Mouse (Mus musculus): ENCODE results near the gene Gm7534. TPM values are rescaled to one million over a fixed set of nuclear protein-coding genes. Genes with fewer than 3 reads are reported as not detected.

The Gm7534 gene
- total RNA-seq, 1 experiment, result not detected

- TF ChIP-seq ZNF384 (IDR thresholded peaks at IDR 0.05; ENCODE audit: low read depth, low read length) (no peak), MAFK (IDR thresholded peaks at IDR 0.05; ENCODE audit: insufficient read depth, low read depth, low read length) (no peak), CHD2 (IDR thresholded peaks at IDR 0.05; ENCODE audit: low read depth, low read length) (no peak), ZC3H11A (IDR thresholded peaks at IDR 0.05; ENCODE audit: borderline replicate concordance, low read depth, low read length) (no peak), HCFC1 (IDR thresholded peaks at IDR 0.05; ENCODE audit: borderline replicate concordance, insufficient read depth, low read length) (no peak)
- peak overlapping the region; percentile 56 to 65 for H3K4me3 ChIP-seq (ENCODE audit: insufficient read depth in 1 of 2, low read depth in 1 of 2, low read length in 2 of 2, poor library complexity in 1 of 2, severe bottlenecking in 1 of 2)
- H3K4me1 ChIP-seq (ENCODE audit: control insufficient read depth in 2 of 2, insufficient read depth in 2 of 2, low read length in 2 of 2, poor library complexity in 1 of 2), result peaks cover 2 to 9% of the 10 kb centered on the region in 2 experiments; a peak in 1 of 4 replicates
- no peaks in the 10 kb centered on the region for H3K9me3 ChIP-seq (ENCODE audit: control insufficient read depth, insufficient read depth, low read depth, low read length)
- in situ Hi-C loops (cut with MboI; ENCODE audit: low sequenced_read_pairs in 2 of 2, unreplicated experiment in 2 of 2), result no loop called here
- H3K36me3 ChIP-seq (ENCODE audit: control insufficient read depth, insufficient read depth, low read length, poor library complexity, severe bottlenecking), result no peaks in the 10 kb centered on the region
- 0 out of 2 replicates have a peak overlapping the region, but pooled peaks have one; percentile 29 for H3K9ac ChIP-seq (ENCODE audit: insufficient read depth, low read depth, low read length, poor library complexity, severe bottlenecking)
- DNase-seq (ENCODE audit: low read depth, low spot score), result no peak
- no peak overlapping the region for H3K27ac ChIP-seq (ENCODE audit: insufficient read depth, low read depth, low read length, poor library complexity, severe bottlenecking)
Measured at GRCm38 (mm10) chr4:134237582-134238278, 34.9 kb upstream of the Gm7534 start.

DNA sequence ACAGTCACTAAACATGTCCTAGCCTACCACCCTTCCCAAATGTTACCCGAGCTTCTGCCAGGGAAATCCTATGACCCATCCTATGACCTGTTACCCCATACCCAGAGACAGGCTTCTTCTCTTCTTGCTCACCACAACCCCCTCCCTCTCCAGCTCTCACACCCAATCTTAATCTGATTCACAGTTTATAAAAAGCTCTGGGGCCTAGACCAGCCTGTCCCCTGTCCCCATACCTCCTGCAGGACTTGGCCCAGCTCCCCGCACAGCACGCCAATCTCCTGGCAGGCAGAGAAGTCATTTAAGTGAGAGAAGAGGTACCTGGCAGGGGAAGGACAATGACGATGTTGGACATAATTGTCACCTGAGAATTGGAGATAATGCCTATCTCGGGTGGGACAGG is 32.1 kb upstream of the Gm7534 start:
- TF ChIP-seq MAFK (IDR thresholded peaks at IDR 0.05; ENCODE audit: insufficient read depth, low read depth, low read length) (no peak), ZNF384 (IDR thresholded peaks at IDR 0.05; ENCODE audit: low read depth, low read length) (no peak), ZC3H11A (IDR thresholded peaks at IDR 0.05; ENCODE audit: borderline replicate concordance, low read depth, low read length) (no peak), CHD2 (IDR thresholded peaks at IDR 0.05; ENCODE audit: low read depth, low read length) (no peak), HCFC1 (IDR thresholded peaks at IDR 0.05; ENCODE audit: borderline replicate concordance, insufficient read depth, low read length) (no peak)
- Histone ChIP-seq H3K9ac (ENCODE audit: insufficient read depth, low read depth, low read length, poor library complexity, severe bottlenecking) (no peak overlapping the region), H3K9me3 (ENCODE audit: control insufficient read depth, insufficient read depth, low read depth, low read length) (no peaks in the 10 kb centered on the region), H3K4me1 (ENCODE audit: control insufficient read depth in 2 of 2, insufficient read depth in 2 of 2, low read length in 2 of 2, poor library complexity in 1 of 2) (peaks cover 2 to 12% of the 10 kb centered on the region in 2 experiments; a peak in 1 of 4 replicates), H3K36me3 (ENCODE audit: control insufficient read depth, insufficient read depth, low read length, poor library complexity, severe bottlenecking) (no peaks in the 10 kb centered on the region), H3K27ac (ENCODE audit: insufficient read depth, low read depth, low read length, poor library complexity, severe bottlenecking) (no peak overlapping the region), H3K4me3 (ENCODE audit: insufficient read depth in 1 of 2, low read depth in 1 of 2, low read length in 2 of 2, poor library complexity in 1 of 2, severe bottlenecking in 1 of 2) (no peak overlapping the region)
- in situ Hi-C loops (cut with MboI; ENCODE audit: low sequenced_read_pairs in 2 of 2, unreplicated experiment in 2 of 2), result no loop called here
- DNase-seq (ENCODE audit: low read depth, low spot score), result no peak

DNA sequence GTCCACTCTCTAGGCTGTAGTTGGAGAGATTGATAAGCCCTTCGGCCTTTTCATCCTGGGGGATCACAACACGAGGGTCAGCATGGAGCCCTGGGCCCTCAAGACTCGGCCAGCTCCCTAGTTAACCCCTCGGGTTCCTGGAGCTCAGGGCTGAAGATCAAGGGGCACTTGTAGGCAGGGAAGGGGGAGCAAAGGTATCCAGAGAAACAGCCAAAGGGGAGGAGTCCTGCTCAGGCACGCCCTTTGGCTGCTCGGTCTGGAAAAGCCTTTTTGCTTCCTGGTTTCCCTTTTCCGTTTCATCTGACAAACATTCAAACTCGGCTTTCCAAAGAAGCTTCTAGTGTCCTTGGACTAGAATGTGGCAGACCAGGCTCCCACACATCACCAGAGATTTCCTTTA is 27.6 kb upstream of the Gm7534 start:
- Histone ChIP-seq H3K27ac (ENCODE audit: insufficient read depth, low read depth, low read length, poor library complexity, severe bottlenecking) (no peak overlapping the region), H3K9ac (ENCODE audit: insufficient read depth, low read depth, low read length, poor library complexity, severe bottlenecking) (no peak overlapping the region), H3K9me3 (ENCODE audit: control insufficient read depth, insufficient read depth, low read depth, low read length) (no peaks in the 10 kb centered on the region), H3K36me3 (ENCODE audit: control insufficient read depth, insufficient read depth, low read length, poor library complexity, severe bottlenecking) (no peaks in the 10 kb centered on the region), H3K4me1 (ENCODE audit: control insufficient read depth in 2 of 2, insufficient read depth in 2 of 2, low read length in 2 of 2, poor library complexity in 1 of 2) (peaks cover 0 to 3% of the 10 kb centered on the region in 2 experiments; a peak in 1 of 4 replicates), H3K4me3 (ENCODE audit: insufficient read depth in 1 of 2, low read depth in 1 of 2, low read length in 2 of 2, poor library complexity in 1 of 2, severe bottlenecking in 1 of 2) (no peak overlapping the region)
- DNase-seq (ENCODE audit: low read depth, low spot score), result no peak
- in situ Hi-C loops (cut with MboI; ENCODE audit: low sequenced_read_pairs in 2 of 2, unreplicated experiment in 2 of 2), result no loop called here
- TF ChIP-seq ZC3H11A (IDR thresholded peaks at IDR 0.05; ENCODE audit: borderline replicate concordance, low read depth, low read length) (no peak), MAFK (IDR thresholded peaks at IDR 0.05; ENCODE audit: insufficient read depth, low read depth, low read length) (no peak), CHD2 (IDR thresholded peaks at IDR 0.05; ENCODE audit: low read depth, low read length) (no peak)

DNA sequence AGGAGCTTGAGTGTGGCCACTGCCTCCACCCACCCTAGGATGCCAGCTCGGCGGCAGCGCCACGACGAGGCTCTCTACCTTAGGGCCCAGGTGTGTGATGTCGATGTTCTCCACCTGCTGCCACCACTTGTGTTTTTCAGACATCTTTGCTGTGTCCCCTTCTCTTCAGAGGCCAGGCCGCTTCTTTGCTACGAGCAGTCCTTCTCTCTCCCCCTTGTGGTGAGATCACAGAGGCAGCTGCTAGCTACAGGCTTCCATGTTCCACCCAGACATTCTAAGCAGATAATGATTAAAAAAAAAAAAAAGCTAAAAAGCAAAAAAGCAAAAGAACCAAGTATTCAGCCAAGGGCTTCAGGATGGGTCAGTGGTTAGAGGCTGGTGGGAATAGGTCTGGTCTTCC is 24.4 kb upstream of the Gm7534 start, which contains the start of gene Catsper4:
Gene Catsper4 (minus strand): TSS at position 190 of the 400 bp plus-strand sequence.
- Histone ChIP-seq H3K4me3 (ENCODE audit: insufficient read depth in 1 of 2, low read depth in 1 of 2, low read length in 2 of 2, poor library complexity in 1 of 2, severe bottlenecking in 1 of 2) (no peak within 1 kb of the TSS), H3K27ac (ENCODE audit: insufficient read depth, low read depth, low read length, poor library complexity, severe bottlenecking) (no peak within 1 kb of the TSS), H3K36me3 (ENCODE audit: control insufficient read depth, insufficient read depth, low read length, poor library complexity, severe bottlenecking) (no peaks in the 10 kb centered on the region), H3K9me3 (ENCODE audit: control insufficient read depth, insufficient read depth, low read depth, low read length) (no peaks in the 10 kb centered on the region), H3K9ac (ENCODE audit: insufficient read depth, low read depth, low read length, poor library complexity, severe bottlenecking) (no peak within 1 kb of the TSS), H3K4me1 (ENCODE audit: control insufficient read depth in 2 of 2, insufficient read depth in 2 of 2, low read length in 2 of 2, poor library complexity in 1 of 2) (peaks cover 0 to 3% of the 10 kb centered on the region in 2 experiments; a peak in 1 of 4 replicates)
- no peak for TF ChIP-seq ZC3H11A (IDR thresholded peaks at IDR 0.05; ENCODE audit: borderline replicate concordance, low read depth, low read length)
- no peak for TF ChIP-seq ZNF384 (IDR thresholded peaks at IDR 0.05; ENCODE audit: low read depth, low read length)
- no peak for DNase-seq (ENCODE audit: low read depth, low spot score)
- in situ Hi-C loops (cut with MboI; ENCODE audit: low sequenced_read_pairs in 2 of 2, unreplicated experiment in 2 of 2), result no loop called here
